Mouse (Mus musculus): ENCODE data around the gene Tmem117.

Gene Tmem117

DNA sequence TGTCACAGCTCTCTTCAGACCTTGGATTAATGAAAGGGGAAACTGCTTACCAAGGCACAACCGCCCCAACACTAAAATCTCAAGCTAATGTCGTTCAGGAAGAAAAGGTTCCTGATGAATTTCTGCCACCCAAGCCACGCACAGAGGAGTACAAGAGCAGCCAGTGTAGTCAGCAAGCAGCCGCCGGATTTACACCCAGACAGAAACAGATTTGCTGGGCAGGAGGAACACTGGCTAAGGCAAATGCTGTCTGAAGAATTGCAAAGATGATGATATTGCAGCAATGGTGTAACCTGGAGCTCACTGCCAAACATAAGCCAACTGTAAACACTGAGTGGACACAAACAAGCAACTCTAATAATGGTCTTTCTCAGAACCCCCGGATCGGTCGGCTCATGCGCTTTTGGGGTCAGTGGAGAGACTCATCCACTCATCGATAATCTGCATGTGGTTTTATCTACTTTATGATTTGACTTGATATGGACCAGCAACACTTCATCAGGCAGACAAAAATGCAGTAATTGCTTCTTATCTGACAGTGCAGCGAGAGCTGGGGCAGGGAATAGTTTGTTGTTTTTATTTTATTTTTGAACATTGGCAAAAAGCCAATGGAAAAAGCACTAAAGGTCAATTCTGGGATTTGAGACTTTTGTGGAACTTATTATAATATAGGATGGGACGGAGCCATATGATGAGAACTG lies 509.8 kb downstream of the Tmem117 start:
- no peak for DNase-seq (ENCODE audit: low read depth, low spot score)

DNA sequence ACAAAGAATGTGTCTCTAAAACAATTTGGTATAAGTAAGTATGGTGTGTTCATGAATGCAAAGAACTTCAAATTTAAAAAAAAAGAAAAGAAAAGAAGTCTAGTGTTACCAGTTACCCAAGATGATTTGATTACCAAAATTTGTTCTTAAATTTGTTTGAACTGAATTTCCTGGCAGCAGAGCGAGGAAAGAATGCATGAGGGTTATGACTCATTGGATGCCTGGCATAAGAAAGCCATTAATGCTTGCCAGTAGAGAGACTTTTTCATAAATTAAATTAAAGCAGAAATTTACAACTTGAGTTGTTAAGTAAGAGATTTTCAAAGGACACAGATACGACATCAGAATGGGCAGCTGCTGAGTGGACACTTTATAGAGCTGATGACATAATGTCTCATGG lies 515.1 kb downstream of the Tmem117 start:
- DNase-seq (ENCODE audit: low read depth, low spot score): no peak

DNA sequence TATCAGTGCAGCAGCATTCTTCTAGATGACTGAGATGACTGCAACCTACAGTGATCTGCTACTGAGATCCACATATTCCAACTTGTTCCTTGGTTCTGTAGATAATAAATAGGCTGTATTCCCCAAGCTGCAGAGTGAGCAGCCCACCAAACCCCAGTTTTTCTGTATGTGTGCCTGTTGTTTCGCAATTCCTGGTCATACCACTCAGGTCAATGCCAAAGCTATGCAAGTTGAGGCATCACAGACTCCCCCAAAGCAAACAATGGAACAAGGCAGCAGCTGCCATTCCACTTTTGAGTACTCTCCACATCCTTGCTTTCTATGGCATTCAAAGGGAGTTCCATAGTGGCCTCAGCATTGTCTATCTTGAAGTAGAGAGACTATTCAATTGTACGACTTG lies 516.1 kb downstream of the Tmem117 start:
- no peak for DNase-seq (ENCODE audit: low read depth, low spot score)
